Mouse (Mus musculus) ES-E14 (cell line): ENCODE results near the gene Dguok. TPM values are rescaled to one million over a fixed set of nuclear protein-coding genes. Genes with fewer than 3 reads are reported as not detected.

Experiments
- DNase-seq: peaks from one replicate; pipeline ENCODE4 v3.0.0-alpha.2; 2013; ENCODE audit warnings: low read depth, low spot score
- H3K27ac ChIP-seq: 2 replicates; pipeline ENCODE4 v1.5.1; 2012; ENCODE audit warnings: low read depth, mild to moderate bottlenecking, low read length, moderate library complexity, mixed read lengths; ENCODE audit not compliant: poor library complexity, insufficient read depth, severe bottlenecking
- H3K36me3 ChIP-seq: 2 replicates; pipeline ENCODE4 v1.6.1; 2012; ENCODE audit warnings: mild to moderate bottlenecking, low read length, moderate library complexity, mixed read lengths; ENCODE audit not compliant: control insufficient read depth, poor library complexity, insufficient read depth, severe bottlenecking
- H3K4me1 ChIP-seq, 2 experiments: fragments of 150-350 bp in 1 of 2; sonication (generic) in 1 of 2; 2 replicates each; pipeline ENCODE4 v1.6.1; 2012; ENCODE audit warnings: low read length in 2 of 2, mild to moderate bottlenecking in 1 of 2, mixed read lengths in 1 of 2; ENCODE audit not compliant: control insufficient read depth in 2 of 2, insufficient read depth in 2 of 2, poor library complexity in 1 of 2
- H3K4me3 ChIP-seq, 2 experiments: fragments of 150-350 bp in 1 of 2; sonication (generic) in 1 of 2; 2 replicates each; pipeline ENCODE4 v1.5.1; 2012; ENCODE audit warnings: low read length in 2 of 2, low read depth in 1 of 2, mild to moderate bottlenecking in 1 of 2, mixed read lengths in 1 of 2; ENCODE audit not compliant: insufficient read depth in 1 of 2, poor library complexity in 1 of 2, severe bottlenecking in 1 of 2
- H3K9ac ChIP-seq: 2 replicates; pipeline ENCODE4 v1.6.1; 2012; ENCODE audit warnings: low read depth, mild to moderate bottlenecking, low read length, mixed read lengths; ENCODE audit not compliant: poor library complexity, insufficient read depth, severe bottlenecking
- H3K9me3 ChIP-seq: fragments of 150-350 bp; sonication (generic); 2 replicates; pipeline ENCODE4 v1.6.1; 2012; ENCODE audit warnings: low read depth, mild to moderate bottlenecking, low read length; ENCODE audit not compliant: control insufficient read depth, insufficient read depth
- CHD2 ChIP-seq: IDR thresholded peaks from 2 replicates; pipeline ENCODE4 v1.6.1; 2014; ENCODE audit warnings: mild to moderate bottlenecking, low read depth, low read length, inconsistent platforms
- HCFC1 ChIP-seq: IDR thresholded peaks from 2 replicates; pipeline ENCODE4 v1.6.1; 2012; ENCODE audit warnings: low read length, inconsistent platforms, borderline replicate concordance; ENCODE audit not compliant: insufficient read depth
- MAFK ChIP-seq: IDR thresholded peaks from 2 replicates; pipeline ENCODE4 v1.6.1; 2014; ENCODE audit warnings: mild to moderate bottlenecking, low read depth, low read length, inconsistent platforms; ENCODE audit not compliant: insufficient read depth
- ZC3H11A ChIP-seq: IDR thresholded peaks from 2 replicates; pipeline ENCODE4 v1.6.1; 2012; ENCODE audit warnings: low read depth, mild to moderate bottlenecking, inconsistent platforms, low read length, borderline replicate concordance
- ZNF384 ChIP-seq: IDR thresholded peaks from 2 replicates; pipeline ENCODE4 v1.6.1; 2012; ENCODE audit warnings: low read depth, low read length, inconsistent platforms
- in situ Hi-C, 2 experiments: fragments of 600-800 bp; cut with MboI; formaldehyde crosslinking; loops; one replicate each; pipeline ENCODE4 v1.15.1; 2025; ENCODE audit warnings: low sequenced_read_pairs in 2 of 2, inconsistent platforms in 1 of 2; ENCODE audit not compliant: unreplicated experiment in 2 of 2
- total RNA-seq: library from RNA; depleted of rRNA; stranded (reverse); fragments of 300-350 nt; gene quantifications from 2 replicates; pipeline ENCODE4 v1.2.3, GENCODE M21; 2012

Dguok gene
- total RNA-seq, 1 experiment: 21.4 TPM

GRCm38 (mm10) chr6:83532608-83533007 lies 25.8 kb upstream of the Dguok start:
- H3K36me3 ChIP-seq: no peaks in the 10 kb centered on the region
- H3K27ac ChIP-seq: no peak overlapping the region
- no peak overlapping the region for H3K9ac ChIP-seq
- H3K9me3 ChIP-seq: no peaks in the 10 kb centered on the region
- no peak for DNase-seq
- H3K4me3 ChIP-seq: no peak overlapping the region
- H3K4me1 ChIP-seq: no peaks in the 10 kb centered on the region
- in situ Hi-C loops: no loop called here
- TF ChIP-seq MAFK (no peak), ZNF384 (no peak), ZC3H11A (no peak), HCFC1 (no peak), CHD2 (no peak)

- no peak for TF ChIP-seq CHD2
- TF ChIP-seq ZNF384: no peak
- TF ChIP-seq ZC3H11A: no peak
- no peak for TF ChIP-seq HCFC1
- H3K9ac ChIP-seq: no peak overlapping the region
- H3K4me1 ChIP-seq: no peaks in the 10 kb centered on the region
- no peak overlapping the region for H3K27ac ChIP-seq
- no peak overlapping the region for H3K4me3 ChIP-seq
- DNase-seq: no peak
- no peaks in the 10 kb centered on the region for H3K9me3 ChIP-seq
- no peaks in the 10 kb centered on the region for H3K36me3 ChIP-seq
- in situ Hi-C loops: no loop called here
These were observed 16.4 kb upstream of the Dguok start for GRCm38 (mm10) chr6:83523194-83523593.

- in situ Hi-C loops: no loop called here
- Histone ChIP-seq H3K27ac (no peak overlapping the region), H3K9me3 (no peaks in the 10 kb centered on the region)
These were observed 15.0 kb upstream of the Dguok start for GRCm38 (mm10) chr6:83521784-83522183.

GRCm38 (mm10) chr6:83518637-83519036 lies 11.9 kb upstream of the Dguok start:
- TF ChIP-seq HCFC1 (no peak), ZC3H11A (no peak), MAFK (no peak), CHD2 (no peak), ZNF384 (no peak)
- H3K36me3 ChIP-seq: no peaks in the 10 kb centered on the region
- no peak overlapping the region for H3K4me3 ChIP-seq
- H3K4me1 ChIP-seq: no peaks in the 10 kb centered on the region
- no peak for DNase-seq
- no peak overlapping the region for H3K9ac ChIP-seq
- H3K27ac ChIP-seq: no peak overlapping the region
- no peaks in the 10 kb centered on the region for H3K9me3 ChIP-seq
- in situ Hi-C loops: no loop called here

More at GRCm38 (mm10) chr6:83521784-83522183, 15.0 kb upstream of the Dguok start:
- H3K4me3 ChIP-seq: no peak overlapping the region
- TF ChIP-seq ZNF384 (no peak), ZC3H11A (no peak), MAFK (no peak), HCFC1 (no peak), CHD2 (no peak)
- H3K36me3 ChIP-seq: no peaks in the 10 kb centered on the region
- no peaks in the 10 kb centered on the region for H3K4me1 ChIP-seq
- H3K9ac ChIP-seq: no peak overlapping the region
- DNase-seq: no peak

GRCm38 (mm10) chr6:83515172-83515571 lies 8.4 kb upstream of the Dguok start:
- no peaks in the 10 kb centered on the region for H3K4me1 ChIP-seq
- in situ Hi-C loops: no loop called here
- H3K27ac ChIP-seq: no peak overlapping the region
- no peak for TF ChIP-seq MAFK
- no peak for TF ChIP-seq ZNF384
- no peak for TF ChIP-seq ZC3H11A
- no peak for TF ChIP-seq HCFC1
- no peak for TF ChIP-seq CHD2
- no peaks in the 10 kb centered on the region for H3K9me3 ChIP-seq
- no peaks in the 10 kb centered on the region for H3K36me3 ChIP-seq
- no peak overlapping the region for H3K9ac ChIP-seq
- DNase-seq: no peak
- no peak overlapping the region for H3K4me3 ChIP-seq
